Mouse (Mus musculus): ENCODE measurements at regions not wholly inside any gene's neighbourhood (a gene's known extent, or its start where the extent isn't known, plus 50 kb on each side); places are given as distances from the start of the nearest gene placed in this dataset.
"Not testable (repeated sequence)": the region's sequence is repeated elsewhere in the genome, so short reads cannot be mapped to it uniquely, and the experiment has no call there.

DNA sequence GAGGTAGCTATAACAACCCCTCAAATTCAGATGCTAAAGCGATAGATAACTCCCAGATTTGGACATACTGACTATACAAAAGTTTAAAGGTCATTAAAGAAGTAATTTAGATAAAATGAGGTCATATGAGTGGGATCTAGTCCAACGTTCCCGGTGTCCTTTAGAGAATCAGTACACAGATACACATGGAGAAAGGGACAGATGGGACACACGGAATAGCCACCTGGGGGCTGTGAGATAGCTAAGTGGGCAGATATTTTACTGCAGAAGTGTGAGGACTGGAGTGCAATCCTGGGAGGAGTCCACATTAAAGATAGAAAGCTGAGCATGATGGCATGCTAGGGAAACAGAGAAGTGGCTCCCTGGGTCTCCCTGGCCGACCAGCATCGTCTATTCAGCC, 164.1 kb upstream of the Castor2 start:
- no peak for DNase-seq

DNA sequence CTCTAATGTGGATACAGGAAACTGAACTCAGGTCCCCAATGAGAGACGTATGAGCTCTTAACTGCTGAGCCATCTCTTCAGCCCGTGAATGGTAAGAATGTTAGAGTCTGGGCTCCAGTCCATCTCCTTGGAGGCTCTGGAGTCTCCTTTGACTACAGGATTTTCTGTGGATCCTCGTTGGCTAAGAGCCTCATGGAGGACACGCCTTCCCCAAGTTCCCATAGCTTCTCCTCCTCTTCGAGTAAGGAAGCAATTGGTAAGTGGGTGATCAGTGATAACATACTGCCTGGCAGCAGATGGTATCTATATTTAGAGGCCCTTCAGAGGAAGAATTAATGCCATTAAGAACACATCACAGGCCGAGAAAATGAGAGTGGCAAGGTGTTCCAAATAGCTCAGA, 164.5 kb upstream of the Castor2 start:
- DNase-seq: no peak

DNA sequence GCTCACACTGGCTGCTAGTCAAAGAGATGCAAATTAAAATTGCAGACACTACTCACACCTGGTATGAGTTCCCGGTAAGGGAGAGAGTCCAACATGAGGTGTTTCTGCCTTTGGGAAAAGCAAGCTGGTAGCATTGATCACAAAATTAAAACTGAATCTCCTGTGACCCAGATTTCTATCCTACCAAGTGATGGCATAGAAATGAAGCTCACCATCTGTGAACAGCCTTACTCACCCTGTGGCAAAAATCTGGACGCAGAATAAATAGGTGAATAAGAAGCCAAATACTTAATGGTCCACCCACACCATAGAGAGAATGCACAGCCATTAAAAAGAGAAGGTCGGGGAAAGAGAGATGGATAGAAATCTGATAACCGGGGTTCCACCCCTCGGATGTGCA, 169.4 kb upstream of the Castor2 start:
- no peak for DNase-seq

DNA sequence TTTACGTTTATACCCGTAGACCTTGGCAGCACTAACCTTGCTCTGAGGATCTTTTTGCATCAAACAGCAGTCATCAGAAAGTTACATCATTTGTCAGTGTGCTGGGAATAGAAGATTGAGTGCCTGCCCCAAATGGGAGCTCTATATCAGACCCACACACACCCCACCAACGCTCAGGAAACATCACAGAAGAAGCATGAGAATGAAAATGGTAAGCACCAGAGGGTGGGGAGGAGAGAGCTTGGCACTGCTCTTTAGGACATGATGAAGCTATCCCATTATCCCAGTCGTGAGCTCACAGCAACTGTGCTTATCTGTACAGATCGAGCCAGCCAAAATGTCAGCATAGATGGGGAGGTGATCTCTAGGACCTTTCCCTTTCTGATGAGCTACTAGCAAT, 172.5 kb upstream of the Castor2 start:
- no peak for DNase-seq

DNA sequence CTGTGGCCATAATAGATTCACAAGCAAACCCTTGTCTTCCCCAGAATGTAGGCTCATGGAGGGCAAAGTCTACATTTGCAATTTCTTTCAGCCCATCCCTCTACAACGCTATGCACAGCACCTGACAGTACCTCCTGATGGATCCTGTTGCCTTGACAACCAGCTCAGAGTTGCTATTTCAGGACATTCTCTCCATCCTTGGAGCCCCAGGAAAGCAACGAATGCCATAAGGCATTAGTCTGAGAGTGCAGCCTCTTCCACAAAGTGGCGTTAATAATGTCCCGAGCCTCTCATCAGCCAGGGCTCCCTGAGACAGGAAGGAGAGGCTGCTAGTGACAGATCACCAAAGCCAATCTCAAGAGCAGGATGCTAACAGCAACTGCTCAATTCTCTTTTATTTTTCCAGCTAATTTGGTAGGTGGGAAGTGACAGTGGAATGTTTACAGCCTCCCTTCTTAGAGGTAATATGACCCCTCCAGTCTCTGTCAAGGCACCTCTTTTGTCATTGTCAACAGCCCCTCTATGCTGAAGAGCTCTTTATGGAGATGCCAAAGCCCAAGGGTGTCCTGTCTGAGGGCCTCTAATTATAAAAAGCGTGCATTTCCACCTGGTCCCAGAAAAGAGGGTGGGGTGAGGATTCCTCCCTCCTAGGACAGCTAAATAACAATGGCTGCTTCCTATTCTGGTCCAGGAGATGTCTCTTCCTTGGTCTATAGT, 174.2 kb upstream of the Castor2 start:
- no peak for DNase-seq

DNA sequence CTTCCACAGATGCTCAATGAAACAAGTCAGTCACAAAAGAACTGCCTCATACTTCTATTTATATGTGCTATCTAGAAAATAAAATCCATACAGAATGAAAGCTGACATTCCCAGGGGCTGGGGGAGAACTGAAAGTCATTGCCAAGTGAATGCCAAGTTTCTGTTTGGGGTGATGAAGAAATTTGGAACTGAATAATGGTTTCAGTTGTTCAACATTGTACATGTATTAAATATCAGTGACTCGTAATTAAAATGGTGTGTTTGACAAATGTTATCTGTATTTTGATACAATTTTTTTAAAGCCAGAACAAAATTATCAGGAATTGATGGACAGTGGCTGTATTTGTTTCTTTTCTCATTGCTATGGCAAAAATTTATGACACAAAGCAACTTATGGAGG, 177.3 kb upstream of the Castor2 start:
- no peak for DNase-seq

DNA sequence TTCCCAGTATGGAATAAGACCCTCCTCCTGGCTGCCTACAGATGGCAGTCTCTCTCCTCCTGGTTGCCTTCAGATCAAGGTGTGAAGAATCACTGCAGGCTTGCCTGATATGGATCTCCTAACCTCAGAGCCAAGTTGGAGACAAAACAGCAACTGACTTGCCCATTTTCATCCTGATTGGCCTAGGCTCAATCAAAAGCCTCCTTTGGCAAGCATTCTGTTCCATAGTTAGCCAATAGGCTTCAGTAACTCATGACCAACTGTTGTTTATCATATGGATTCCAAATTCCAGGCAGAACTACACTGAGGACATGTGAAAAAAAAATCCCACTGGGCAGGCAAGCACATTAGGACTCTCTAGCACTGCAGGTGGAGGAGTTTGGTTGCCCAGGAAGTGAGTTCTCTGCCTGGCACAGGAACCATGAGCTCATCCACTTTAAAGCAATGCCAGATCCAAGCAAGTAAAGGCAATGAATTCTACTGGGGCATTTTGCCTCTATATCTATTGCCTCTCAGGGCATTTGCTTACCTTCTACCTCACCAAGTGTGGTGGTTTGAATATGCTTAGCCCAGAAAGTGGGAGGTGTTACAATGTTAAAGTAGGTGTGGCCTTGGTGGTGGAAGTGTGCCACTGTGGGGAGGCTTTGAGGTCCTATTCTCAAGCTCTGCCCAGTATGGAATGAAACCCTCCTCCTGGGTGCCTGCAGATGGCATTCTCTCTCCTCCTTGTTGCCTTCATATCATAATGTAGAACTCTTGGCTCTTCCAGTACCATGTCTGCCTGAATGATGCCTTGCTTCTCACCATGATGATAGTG, 183.6 kb upstream of the Castor2 start:
- no peak for DNase-seq

DNA sequence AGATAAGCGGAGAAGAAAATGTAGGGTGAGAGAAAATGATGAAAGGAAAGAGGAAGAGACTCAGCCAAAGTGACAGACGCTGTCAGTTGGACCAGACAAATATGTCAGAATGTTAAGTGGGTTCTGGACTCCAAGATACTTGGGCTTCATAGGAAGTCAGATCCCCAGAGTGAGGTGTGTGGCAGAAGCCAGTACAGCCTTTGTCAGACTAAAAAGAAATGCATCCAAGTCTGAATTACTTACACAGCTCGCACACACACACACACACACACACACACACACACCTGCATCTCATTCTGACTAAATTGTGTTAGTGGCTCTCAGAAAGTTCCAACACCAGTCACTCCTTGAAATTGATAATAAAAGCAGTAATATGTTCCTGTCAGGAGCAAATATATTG, 192.1 kb upstream of the Castor2 start:
- no peak for DNase-seq

DNA sequence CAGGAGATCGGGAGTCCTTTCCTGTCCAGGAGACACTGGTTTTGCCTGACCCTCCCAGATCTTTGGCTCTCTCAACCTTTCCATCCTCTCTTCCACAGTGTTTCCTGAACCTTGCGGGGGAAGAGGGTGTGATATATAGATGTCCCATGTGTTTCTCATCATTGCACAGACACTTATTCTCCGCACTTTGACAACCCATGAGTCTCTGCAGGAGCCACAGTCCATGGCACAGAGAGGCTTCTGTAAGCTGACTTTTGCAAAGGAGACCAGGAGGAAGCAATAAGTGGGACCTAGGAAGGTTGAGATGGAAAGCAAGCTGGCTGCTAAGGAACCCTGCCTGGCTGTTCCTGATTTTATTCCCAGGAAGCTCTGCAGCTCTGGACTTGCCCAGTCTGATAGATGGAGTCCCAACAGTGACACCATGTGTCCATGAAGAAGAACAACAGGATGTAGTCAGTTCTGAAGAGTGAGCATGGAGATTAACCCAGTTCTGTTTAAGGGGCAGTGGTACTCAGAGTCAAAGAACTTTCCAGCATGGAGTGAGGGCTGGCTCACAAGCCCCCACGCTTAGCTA, 201.4 kb upstream of the Castor2 start:
- DNase-seq: no peak

DNA sequence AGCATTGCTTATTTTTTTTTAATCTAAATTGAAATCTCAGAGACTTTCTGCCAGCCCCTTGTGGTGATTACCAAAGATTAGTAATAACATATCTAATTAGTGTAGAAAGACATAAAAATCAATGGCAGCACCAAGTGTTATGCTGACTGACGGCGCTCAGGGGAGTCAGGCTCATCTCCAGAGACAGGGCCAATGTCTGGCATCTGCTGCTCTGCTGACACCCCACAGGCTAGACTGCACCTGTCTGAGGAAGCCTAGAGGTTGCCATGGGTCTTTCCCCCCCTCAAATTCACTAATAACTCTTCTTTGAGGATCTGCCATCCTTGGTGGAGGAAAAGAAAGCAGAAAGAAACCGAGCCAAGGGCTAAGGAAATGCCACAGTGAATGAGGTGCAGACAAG, 208.8 kb upstream of the Castor2 start:
- no peak for DNase-seq

DNA sequence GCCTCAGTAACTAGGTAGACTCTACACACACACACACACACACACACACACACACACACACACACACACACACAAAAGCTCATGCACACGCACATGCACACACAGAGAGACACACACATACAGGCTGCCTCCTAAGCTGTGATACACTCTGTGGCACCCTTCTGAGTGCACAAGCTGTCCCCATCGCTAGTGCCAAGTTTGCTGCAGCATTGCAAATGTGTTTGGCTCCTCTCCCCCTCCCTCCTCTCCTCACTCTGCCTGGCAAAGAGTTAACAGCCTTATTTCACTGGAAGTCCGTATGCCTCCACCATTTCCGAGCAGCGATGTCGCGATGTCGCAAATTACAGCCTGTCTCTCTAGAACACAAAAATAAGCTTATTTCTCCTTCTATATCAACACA, 209.7 kb upstream of the Castor2 start:
- peak; percentile 71 for DNase-seq

DNA sequence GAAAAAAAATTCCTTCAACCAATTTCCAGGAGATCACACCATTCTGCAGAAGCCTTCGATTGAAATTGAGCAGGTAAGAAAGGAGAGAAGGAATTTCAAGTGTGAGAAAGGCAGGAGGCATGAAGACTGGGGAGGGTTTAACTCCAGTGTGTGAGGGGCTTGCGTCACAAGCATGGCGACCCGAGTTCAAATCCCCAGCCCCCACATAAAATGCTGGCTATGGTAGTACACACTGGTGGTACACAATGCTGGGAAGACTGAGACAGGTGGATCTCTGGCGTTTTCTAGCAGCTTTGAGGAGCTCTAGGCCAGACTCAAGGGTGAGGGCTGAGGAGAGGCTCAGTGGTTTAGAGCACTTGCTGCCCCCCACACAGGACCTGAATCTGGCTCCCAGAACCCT, 214.0 kb upstream of the Castor2 start:
- DNase-seq: no peak

DNA sequence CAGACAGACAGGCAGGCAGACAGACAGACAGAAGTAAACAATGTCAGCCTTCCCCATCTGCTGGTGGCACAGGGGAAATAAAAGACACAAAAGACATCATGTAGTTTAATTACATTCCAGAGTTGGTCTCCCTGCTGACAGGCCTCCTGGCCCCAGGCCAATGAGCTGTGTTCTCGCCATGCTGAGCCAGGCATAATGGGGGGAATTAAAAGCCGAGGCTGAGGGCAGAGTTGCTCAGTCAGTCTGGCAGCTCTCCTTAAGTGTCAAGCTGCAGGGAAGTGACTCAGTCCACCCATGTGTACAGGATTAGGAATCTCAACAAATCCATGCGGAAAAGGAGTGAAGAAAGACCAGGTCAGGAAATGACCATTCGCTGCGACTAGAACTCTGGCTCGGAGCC, 214.5 kb upstream of the Castor2 start:
- DNase-seq: peak; percentile 79

DNA sequence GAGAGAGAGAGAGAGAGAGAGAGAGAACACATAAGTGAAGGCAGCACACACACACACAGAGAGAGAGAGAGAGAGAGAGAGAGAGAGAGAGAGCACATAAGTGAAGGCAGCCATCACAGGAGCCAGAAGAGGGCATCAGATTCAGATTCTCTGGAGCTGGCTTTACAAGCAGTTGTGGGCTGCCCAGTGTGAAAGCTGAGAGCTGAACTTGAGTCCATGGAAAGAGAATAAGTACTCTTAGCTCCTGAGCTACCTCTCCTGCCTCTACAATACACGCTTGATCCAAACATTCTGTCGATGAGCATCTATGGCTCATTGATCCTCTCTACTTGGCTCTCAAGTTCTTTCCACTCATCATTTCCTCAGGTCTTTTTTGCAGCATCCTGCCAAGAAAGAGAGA, 214.9 kb upstream of the Castor2 start:
- DNase-seq: no peak

DNA sequence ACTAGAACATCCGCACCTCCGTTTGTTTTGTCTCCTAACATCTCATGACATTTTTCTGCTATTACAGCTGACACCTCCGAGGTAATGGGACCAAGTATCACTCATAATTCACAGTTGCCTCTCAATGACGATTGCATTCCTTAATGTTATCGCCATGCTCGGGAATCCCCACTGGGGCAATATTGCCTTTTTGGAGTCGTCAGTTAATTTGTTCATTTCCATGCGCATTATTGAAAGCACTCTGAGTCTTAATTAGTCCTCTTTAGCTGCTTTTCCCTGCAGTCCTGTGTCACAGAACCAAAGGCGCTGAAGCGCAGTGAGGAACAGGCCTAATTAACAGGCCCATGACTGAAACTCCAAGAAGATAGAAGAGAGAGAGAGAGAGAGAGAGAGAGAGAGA, 255.0 kb upstream of the Castor2 start:
- no peak for DNase-seq

DNA sequence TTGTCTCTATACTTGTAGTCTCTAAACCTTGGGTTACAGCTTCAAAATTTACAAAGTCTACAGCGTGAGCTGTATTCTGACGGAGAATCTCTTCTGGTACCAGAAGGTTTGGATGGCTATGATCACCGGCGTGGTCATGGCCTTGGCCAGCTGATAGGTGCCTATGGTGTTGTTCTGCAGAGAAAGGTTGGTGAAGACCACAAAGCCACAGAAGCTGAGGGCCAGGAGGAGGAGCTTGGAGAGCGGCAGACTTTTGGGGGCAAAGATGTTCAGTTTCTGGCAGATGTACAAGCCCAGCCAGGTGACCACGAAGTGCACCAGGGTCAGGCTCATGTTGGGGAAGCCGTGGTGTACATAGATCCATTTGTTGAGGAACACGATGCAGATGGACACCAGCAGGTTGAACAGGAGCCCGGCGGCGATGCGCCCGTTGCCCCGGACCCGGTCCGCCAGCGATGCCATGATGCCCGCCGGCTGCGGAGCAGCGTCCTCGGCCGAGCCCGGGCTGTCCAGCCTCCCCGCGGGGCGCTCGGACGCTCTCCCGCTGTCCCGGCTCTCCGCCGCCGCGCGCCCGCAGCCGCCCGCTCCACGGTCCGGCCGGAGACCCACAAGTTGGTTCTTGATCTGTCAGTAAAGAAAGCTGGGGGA, 257.3 kb upstream of the Castor2 start:
- not testable (repeated sequence) for DNase-seq

DNA sequence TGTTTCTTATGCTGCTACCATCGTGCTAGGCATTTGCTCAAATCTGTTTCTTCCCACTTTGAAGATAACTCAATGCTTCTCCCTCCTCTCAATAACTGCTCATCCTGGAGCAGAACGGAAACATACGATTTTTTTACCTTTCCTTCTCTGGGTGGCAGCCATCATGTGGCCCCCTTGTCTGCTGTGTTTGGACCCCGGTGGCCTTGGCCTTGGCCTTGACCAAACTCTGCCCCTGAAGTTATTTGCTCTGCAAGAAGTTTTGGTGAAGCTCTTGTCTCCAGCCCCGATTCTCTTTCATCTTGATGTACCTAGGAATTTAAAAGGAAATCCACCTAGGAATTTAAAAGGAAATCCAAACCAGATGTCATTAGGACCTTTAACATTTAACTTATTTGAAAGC, 261.2 kb upstream of the Castor2 start:
- no peak for DNase-seq

DNA sequence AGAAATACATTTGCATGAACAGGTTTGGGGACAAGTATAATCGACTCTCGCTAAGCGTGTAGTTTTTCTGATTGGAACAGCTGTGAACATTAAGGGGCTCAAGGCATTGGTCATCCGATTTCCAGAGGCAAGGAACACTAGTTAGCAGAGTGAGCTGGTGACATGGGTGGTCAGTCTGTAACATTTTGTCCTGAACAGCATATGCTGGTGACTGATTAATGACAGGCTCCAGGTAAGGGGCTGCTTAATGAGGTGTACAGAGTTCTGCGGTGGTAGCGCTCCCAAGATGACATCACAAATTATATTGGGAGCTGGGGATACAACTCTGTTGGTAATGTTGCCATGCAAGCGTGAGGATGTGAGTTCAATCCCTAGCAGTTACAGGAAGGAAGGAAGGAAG, 266.3 kb upstream of the Castor2 start:
- no peak for DNase-seq

DNA sequence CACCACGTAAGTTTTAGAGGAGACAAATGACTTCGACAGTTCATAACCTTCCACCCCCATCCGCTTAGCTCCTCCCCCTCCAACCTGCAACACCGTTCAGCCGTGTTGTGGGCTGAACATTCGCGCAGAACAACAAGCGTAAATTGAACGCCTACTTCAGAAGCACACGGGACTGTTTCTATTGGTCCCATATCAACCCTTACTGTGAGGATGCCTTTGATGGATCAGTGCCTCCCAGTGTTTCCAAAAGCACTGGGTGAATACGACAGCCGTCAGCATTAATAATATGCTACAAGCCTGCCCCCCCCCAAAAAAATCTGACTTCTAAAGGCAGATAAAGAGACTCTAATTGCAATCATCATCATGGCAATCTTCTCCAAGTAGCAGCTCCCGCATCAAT, 271.3 kb upstream of the Castor2 start:
- DNase-seq: no peak

DNA sequence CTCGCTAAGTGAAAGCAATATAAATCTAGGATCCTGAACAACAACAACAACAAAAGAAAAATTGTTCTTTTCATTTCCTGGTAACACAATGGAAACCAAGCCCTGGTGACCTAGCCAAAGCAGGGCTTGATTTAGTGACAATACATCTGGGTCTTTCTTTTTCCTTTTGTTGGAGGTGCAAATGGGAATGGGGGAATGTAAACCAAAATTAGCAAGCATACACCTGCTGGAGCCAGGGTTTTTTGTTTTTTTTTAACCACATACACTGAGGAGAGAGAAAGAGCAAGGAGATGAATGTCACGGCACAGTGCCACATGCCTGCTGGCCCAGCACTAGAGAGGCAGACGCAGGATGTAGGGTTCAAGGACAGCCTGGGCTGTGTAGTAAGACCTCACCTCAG, 275.6 kb upstream of the Castor2 start:
- no peak for DNase-seq

DNA sequence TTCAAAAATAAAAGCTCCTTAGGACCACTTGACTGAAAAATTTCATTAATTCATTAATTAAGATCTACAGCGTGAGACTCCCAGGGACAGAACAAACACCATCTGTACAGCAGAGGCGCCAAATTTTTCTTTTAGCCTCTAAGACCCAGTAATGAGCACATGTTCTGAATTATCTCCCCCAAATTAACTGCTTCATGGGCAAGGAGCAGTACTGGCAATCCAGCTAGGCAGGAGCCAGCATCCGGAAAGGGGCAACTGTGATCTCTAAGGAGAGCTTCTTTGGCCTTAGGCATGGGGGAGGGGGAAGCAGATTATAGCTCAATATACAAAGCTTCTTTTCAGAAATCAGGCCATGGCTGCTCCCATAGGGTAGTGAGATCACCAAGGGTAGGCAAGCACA, 278.2 kb upstream of the Castor2 start:
- no peak for DNase-seq

DNA sequence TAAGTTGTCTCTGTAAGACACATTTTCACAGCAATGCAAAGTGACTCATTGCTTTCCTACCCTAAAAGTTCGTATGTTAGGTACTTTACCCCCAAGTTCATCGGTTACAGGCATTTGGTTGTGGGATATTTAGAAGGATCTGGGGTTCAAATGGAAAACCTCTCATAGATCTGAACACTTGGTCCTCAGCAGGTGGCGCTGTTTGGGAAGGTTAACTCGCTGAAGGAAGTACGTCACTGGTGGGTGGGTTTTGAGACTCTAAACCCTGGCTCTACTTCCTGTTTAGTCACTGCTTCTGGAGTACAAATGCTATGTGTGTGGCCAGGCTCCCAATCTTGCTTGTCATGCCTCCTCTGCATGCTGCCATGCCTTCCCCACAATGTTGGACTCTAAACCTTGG, 284.0 kb upstream of the Castor2 start:
- DNase-seq: no peak

DNA sequence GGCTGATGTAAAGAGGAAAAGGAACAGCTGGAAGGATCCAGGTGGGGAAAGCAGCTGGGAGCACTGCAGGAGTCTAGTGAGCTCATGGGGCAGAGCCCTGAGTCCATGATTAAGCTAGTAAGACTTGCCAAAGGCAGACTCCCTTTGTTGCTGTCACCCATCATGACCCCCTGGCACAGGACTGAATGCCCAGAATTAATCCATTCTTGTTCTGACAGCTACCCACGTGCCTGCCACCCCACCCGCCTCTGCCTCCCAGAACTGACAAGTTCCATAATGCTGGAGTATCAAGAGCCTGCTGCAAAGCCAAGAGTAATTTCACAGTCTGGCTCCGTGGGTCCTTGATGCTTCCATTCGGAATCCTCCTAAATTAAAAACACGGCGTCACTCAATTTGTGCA, 285.1 kb upstream of the Castor2 start:
- DNase-seq: no peak

DNA sequence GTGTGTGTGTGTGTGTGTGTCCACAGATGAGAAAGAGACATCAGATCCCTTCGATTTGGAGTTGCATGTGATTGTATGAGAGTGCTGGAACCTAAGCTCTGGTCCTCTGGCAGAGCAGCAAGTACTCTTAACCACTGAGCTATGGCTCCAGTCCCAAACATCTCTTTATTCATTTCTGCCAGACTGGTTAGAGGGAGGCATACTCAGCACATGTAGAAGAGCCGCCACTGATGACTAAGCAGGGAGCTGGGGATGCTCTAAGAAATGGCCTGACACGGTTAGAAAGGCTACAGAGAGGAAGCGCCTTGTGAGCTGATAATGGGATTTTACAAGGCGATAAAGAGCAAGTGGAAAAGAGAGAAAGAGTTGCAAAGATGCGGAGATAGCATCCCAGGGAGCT, 287.3 kb upstream of the Castor2 start:
- DNase-seq: no peak

Data from right cerebral cortex, postnatal 4 days (tissue).